Mouse (Mus musculus): ENCODE data around the gene Lrg1. TPM values are rescaled to one million over a fixed set of nuclear protein-coding genes. Genes with fewer than 3 reads are reported as not detected.

Gene Lrg1
- total and polyA plus RNA-seq, 3 experiments = not detected

DNA sequence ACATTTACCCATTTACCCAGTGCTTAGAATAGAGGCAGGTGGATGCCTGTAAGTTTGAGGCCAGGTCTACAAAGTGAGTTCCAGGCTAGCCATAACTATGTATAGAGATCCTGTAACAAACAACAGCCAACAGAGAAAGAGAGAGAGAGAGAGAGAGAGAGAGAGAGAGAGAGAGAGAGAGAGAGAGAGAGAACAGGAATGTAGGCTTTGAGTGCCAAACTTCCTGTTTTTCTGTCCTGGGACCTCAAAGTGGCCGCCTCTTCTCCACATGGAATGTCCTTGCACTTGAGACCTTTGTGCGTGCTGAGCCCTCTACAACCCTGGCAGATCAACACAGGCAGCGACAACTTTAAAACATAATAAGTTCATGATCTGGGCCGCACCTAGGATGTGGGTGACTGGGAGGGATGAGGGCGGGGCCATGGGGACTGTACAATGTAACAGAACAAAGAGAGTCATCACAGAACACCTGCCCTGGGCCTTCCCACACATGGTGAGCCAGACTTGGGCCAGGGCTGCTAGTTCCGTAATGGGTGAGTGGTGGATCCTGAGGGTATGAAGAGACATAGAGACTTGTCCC lies 41.8 kb upstream of the Lrg1 start:
- dilution Hi-C loops (cut with MboI; ENCODE audit: extremely low pct_ligation_motif_present, extremely low pct_unique_long_range_greater_than_20kb, low sequenced_read_pairs) (no loop called here), in situ Hi-C loops (cut with MboI; ENCODE audit: low pct_ligation_motif_present, low pct_unique_long_range_greater_than_20kb, low sequenced_read_pairs) (loop anchor here (5.0 kb wide), 1 partner anchor 36 kb away; no protein-coding TSS in a partner anchor)
- Histone ChIP-seq H3K9me3 (replicated peaks; ENCODE audit: low read length) (no peaks in the 10 kb centered on the region), H3K4me2 (ENCODE audit: insufficient read depth, low read depth, poor library complexity, severe bottlenecking) (no peak overlapping the region), H3K79me2 (replicated peaks; ENCODE audit: control insufficient read depth, extremely low read depth, insufficient read depth, poor library complexity, severe bottlenecking) (no peaks in the 10 kb centered on the region), H3K36me3 (replicated peaks in 1 of 2; ENCODE audit: control insufficient read depth in 1 of 2, insufficient read depth in 1 of 2, low read length in 1 of 2) (no peaks in the 10 kb centered on the region), H3K27me3 (replicated peaks) (peaks cover 26% of the 10 kb centered on the region), H3K4me3 (replicated peaks in 1 of 3; ENCODE audit: low read depth in 2 of 3, low read length in 2 of 3, poor library complexity in 1 of 3) (no peak overlapping the region), H3K4me1 (ENCODE audit: control insufficient read depth in 1 of 2, insufficient read depth in 2 of 2) (peaks cover 4 to 38% of the 10 kb centered on the region in 2 experiments; a peak in 3 of 4 replicates), H3K27ac (ENCODE audit: insufficient read depth, low read depth) (no peak overlapping the region), H3K9ac (ENCODE audit: insufficient read depth, low read depth) (no peak overlapping the region)
- TF ChIP-seq CTCF (conservative IDR thresholded peaks at IDR 0.05 in 1 of 2, IDR thresholded peaks at IDR 0.05 in 1 of 2; ENCODE audit: low read depth in 2 of 2, low read length in 2 of 2) (no peak), JUN (IDR thresholded peaks at IDR 0.05; ENCODE audit: insufficient read depth, low read depth, low read length) (no peak), CHD1 (IDR thresholded peaks at IDR 0.05; ENCODE audit: low read depth, low read length) (no peak), ZKSCAN1 (IDR thresholded peaks at IDR 0.05; ENCODE audit: borderline replicate concordance, low read depth, low read length) (no peak), NRF1 (IDR thresholded peaks at IDR 0.05; ENCODE audit: low read depth, low read length) (no peak), NELFE (IDR thresholded peaks at IDR 0.05; ENCODE audit: low read depth, low read length) (no peak)
- no peak for DNase-seq (ENCODE audit: extremely low read depth)

DNA sequence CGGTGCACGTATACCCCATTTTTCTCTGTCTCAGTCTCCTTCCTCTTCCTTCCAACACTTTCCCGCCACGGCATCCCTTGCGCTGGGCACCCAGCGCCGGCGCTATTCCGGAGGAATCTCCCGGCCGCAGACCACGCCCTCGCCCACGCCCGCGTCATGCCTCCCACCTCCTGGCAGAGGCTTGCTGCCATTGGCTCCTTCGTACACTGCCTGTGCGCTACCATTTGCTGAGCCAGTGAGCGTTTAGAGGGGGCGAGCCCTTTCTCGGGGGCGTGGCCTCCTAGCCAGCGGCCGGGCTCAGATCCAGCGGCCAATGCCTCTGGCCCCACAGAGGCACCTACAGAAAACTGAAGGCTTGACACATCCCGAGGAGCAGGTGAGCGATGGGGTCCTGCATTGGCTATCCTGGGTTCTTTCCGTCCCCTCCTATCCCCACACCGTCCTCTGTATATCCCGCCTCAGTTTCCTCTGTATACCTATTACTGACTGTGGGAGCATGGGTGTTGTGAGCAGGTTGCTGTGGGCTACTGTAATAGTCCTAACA lies 40.5 kb upstream of the Lrg1 start, which contains the start of gene Tnfaip8l1:
Gene Tnfaip8l1, plus strand, starts transcription at position 247 of the 544 bp plus-strand sequence.
- Histone ChIP-seq H3K79me2 (replicated peaks; ENCODE audit: control insufficient read depth, extremely low read depth, insufficient read depth, poor library complexity, severe bottlenecking) (no peaks in the 10 kb centered on the region), H3K9ac (ENCODE audit: insufficient read depth, low read depth) (peak within 1 kb of the TSS; percentile 75), H3K27me3 (replicated peaks) (peaks cover 39% of the 10 kb centered on the region), H3K9me3 (replicated peaks; ENCODE audit: low read length) (no peaks in the 10 kb centered on the region), H3K4me2 (ENCODE audit: insufficient read depth, low read depth, poor library complexity, severe bottlenecking) (peak within 1 kb of the TSS; percentile 92), H3K4me3 (replicated peaks in 1 of 3; ENCODE audit: low read depth in 2 of 3, low read length in 2 of 3, poor library complexity in 1 of 3) (peak within 1 kb of the TSS; percentile 46 to 69 (median 67)), H3K4me1 (ENCODE audit: control insufficient read depth in 1 of 2, insufficient read depth in 2 of 2) (peaks cover 4 to 35% of the 10 kb centered on the region in 2 experiments; a peak in 3 of 4 replicates), H3K27ac (ENCODE audit: insufficient read depth, low read depth) (no peak within 1 kb of the TSS), H3K36me3 (replicated peaks in 1 of 2; ENCODE audit: control insufficient read depth in 1 of 2, insufficient read depth in 1 of 2, low read length in 1 of 2) (no peaks in the 10 kb centered on the region)
- DNase-seq (ENCODE audit: extremely low read depth) = peak; percentile 91
- dilution Hi-C loops (cut with MboI; ENCODE audit: extremely low pct_ligation_motif_present, extremely low pct_unique_long_range_greater_than_20kb, low sequenced_read_pairs) = no loop called here
- in situ Hi-C loops (cut with MboI; ENCODE audit: low pct_ligation_motif_present, low pct_unique_long_range_greater_than_20kb, low sequenced_read_pairs) = loop anchor here (5.0 kb wide), 1 partner anchor 35 kb away; no protein-coding TSS in a partner anchor
- 0 out of 2 replicates have a peak, but pooled peaks have one; percentile 7 for TF ChIP-seq TCF12 (IDR thresholded peaks at IDR 0.05; ENCODE audit: low read depth, low read length)
- TF ChIP-seq CHD1 (IDR thresholded peaks at IDR 0.05; ENCODE audit: low read depth, low read length) = no peak
- no peak for TF ChIP-seq PAX5 (IDR thresholded peaks at IDR 0.05; ENCODE audit: low read length)
- peak; percentile 50; the same call in 1 of the 2 replicates for TF ChIP-seq MXI1 (IDR thresholded peaks at IDR 0.05; ENCODE audit: low read depth, low read length)
- TF ChIP-seq E2F4 (IDR thresholded peaks at IDR 0.05; ENCODE audit: insufficient replicate concordance, low read depth, low read length) = 0 out of 2 replicates have a peak, but pooled peaks have one; percentile 53
- TF ChIP-seq ZMIZ1 (IDR thresholded peaks at IDR 0.05; ENCODE audit: low read depth, low read length) = no peak
- TF ChIP-seq SIN3A (IDR thresholded peaks at IDR 0.05; ENCODE audit: low read length) = peak; percentile 31; the same call in 1 of the 2 replicates
- TF ChIP-seq NELFE (IDR thresholded peaks at IDR 0.05; ENCODE audit: low read depth, low read length) = peak; percentile 50; the same call in 1 of the 2 replicates
- no peak for TF ChIP-seq UBTF (IDR thresholded peaks at IDR 0.05; ENCODE audit: low read depth, low read length)
- no peak for TF ChIP-seq ETS1 (conservative IDR thresholded peaks at IDR 0.05; ENCODE audit: low read depth, low read length)
- no peak for TF ChIP-seq JUND (conservative IDR thresholded peaks at IDR 0.05; ENCODE audit: low read depth, low read length)
- peak; percentile 64 for TF ChIP-seq POLR2A (IDR thresholded peaks at IDR 0.05; ENCODE audit: low read depth, low read length)
- 0 out of 2 replicates have a peak, but pooled peaks have one; percentile 20 for TF ChIP-seq MAX (IDR thresholded peaks at IDR 0.05; ENCODE audit: low read length)
- no peak for TF ChIP-seq CTCF (conservative IDR thresholded peaks at IDR 0.05 in 1 of 2, IDR thresholded peaks at IDR 0.05 in 1 of 2; ENCODE audit: low read depth in 2 of 2, low read length in 2 of 2)
- TF ChIP-seq ELF1 (IDR thresholded peaks at IDR 0.05; ENCODE audit: low read depth, low read length) = peak; percentile 31; the same call in 1 of the 2 replicates
- no peak for TF ChIP-seq BHLHE40 (IDR thresholded peaks at IDR 0.05; ENCODE audit: low read depth, low read length)
- TF ChIP-seq NRF1 (IDR thresholded peaks at IDR 0.05; ENCODE audit: low read depth, low read length) = peak; percentile 47; the same call in 1 of the 2 replicates

Data from CH12.LX (cell line).